Mouse (Mus musculus): ENCODE measurements around the gene Trappc3l. TPM values are rescaled to one million over a fixed set of nuclear protein-coding genes. Genes with fewer than 3 reads are reported as not detected.

The Trappc3l gene
- total and polyA plus RNA-seq, 3 experiments: not detected

- dilution Hi-C loops (cut with MboI; ENCODE audit: extremely low pct_ligation_motif_present, extremely low pct_unique_long_range_greater_than_20kb, low sequenced_read_pairs) (no loop called here), in situ Hi-C loops (cut with MboI; ENCODE audit: low pct_ligation_motif_present, low pct_unique_long_range_greater_than_20kb, low sequenced_read_pairs) (no loop called here)
- Histone ChIP-seq H3K36me3 (replicated peaks in 1 of 2; ENCODE audit: control insufficient read depth in 1 of 2, insufficient read depth in 1 of 2, low read length in 1 of 2) (no peaks in the 10 kb centered on the region), H3K9me3 (replicated peaks; ENCODE audit: low read length) (no peaks in the 10 kb centered on the region), H3K9ac (ENCODE audit: insufficient read depth, low read depth) (no peak overlapping the region), H3K27ac (ENCODE audit: insufficient read depth, low read depth) (no peak overlapping the region), H3K79me2 (replicated peaks; ENCODE audit: control insufficient read depth, extremely low read depth, insufficient read depth, poor library complexity, severe bottlenecking) (no peaks in the 10 kb centered on the region), H3K27me3 (replicated peaks) (no peaks in the 10 kb centered on the region), H3K4me3 (replicated peaks in 1 of 3; ENCODE audit: low read depth in 2 of 3, low read length in 2 of 3, poor library complexity in 1 of 3) (no peak overlapping the region), H3K4me1 (ENCODE audit: control insufficient read depth in 1 of 2, insufficient read depth in 2 of 2) (peaks cover 0 to 8% of the 10 kb centered on the region in 2 experiments; a peak in 2 of 4 replicates), H3K4me2 (ENCODE audit: insufficient read depth, low read depth, poor library complexity, severe bottlenecking) (peak overlapping the region; percentile 44)
- DNase-seq (ENCODE audit: extremely low read depth): no peak
- TF ChIP-seq JUN (IDR thresholded peaks at IDR 0.05; ENCODE audit: insufficient read depth, low read depth, low read length): peak; percentile 66
- TF ChIP-seq EP300 (IDR thresholded peaks at IDR 0.05; ENCODE audit: low read length): peak; percentile 55; the same call in 1 of the 2 replicates
- no peak for TF ChIP-seq BHLHE40 (IDR thresholded peaks at IDR 0.05; ENCODE audit: low read depth, low read length)
- no peak for TF ChIP-seq POLR2AphosphoS2 (IDR thresholded peaks at IDR 0.05; ENCODE audit: low read depth, low read length)
- TF ChIP-seq JUND (conservative IDR thresholded peaks at IDR 0.05; ENCODE audit: low read depth, low read length): peak; percentile 72
- TF ChIP-seq PAX5 (IDR thresholded peaks at IDR 0.05; ENCODE audit: low read length): no peak
- no peak for TF ChIP-seq MAFK (IDR thresholded peaks at IDR 0.05; ENCODE audit: insufficient replicate concordance, low read length)
- TF ChIP-seq USF2 (conservative IDR thresholded peaks at IDR 0.05; ENCODE audit: low read depth, low read length): no peak
- TF ChIP-seq IRF4 (IDR thresholded peaks at IDR 0.05; ENCODE audit: low read depth, low read length): 0 out of 2 replicates have a peak, but pooled peaks have one; percentile 27
- TF ChIP-seq MEF2A (IDR thresholded peaks at IDR 0.05; ENCODE audit: borderline replicate concordance, low read depth, low read length): no peak
- no peak for TF ChIP-seq GABPA (IDR thresholded peaks at IDR 0.05; ENCODE audit: insufficient replicate concordance, low read depth, low read length)
- no peak for TF ChIP-seq POLR2A (IDR thresholded peaks at IDR 0.05; ENCODE audit: low read depth, low read length)
- no peak for TF ChIP-seq ZC3H11A (IDR thresholded peaks at IDR 0.05; ENCODE audit: low read depth, low read length)
- TF ChIP-seq CTCF (conservative IDR thresholded peaks at IDR 0.05 in 1 of 2, IDR thresholded peaks at IDR 0.05 in 1 of 2; ENCODE audit: low read depth in 2 of 2, low read length in 2 of 2): no peak
- TF ChIP-seq MYC (IDR thresholded peaks at IDR 0.05; ENCODE audit: low read depth, low read length): no peak
- no peak for TF ChIP-seq CHD1 (IDR thresholded peaks at IDR 0.05; ENCODE audit: low read depth, low read length)
- TF ChIP-seq NELFE (IDR thresholded peaks at IDR 0.05; ENCODE audit: low read depth, low read length): no peak
- TF ChIP-seq ZMIZ1 (IDR thresholded peaks at IDR 0.05; ENCODE audit: low read depth, low read length): no peak
- TF ChIP-seq NRF1 (IDR thresholded peaks at IDR 0.05; ENCODE audit: low read depth, low read length): no peak
- no peak for TF ChIP-seq MAZ (IDR thresholded peaks at IDR 0.05; ENCODE audit: low read depth, low read length)
- TF ChIP-seq SIN3A (IDR thresholded peaks at IDR 0.05; ENCODE audit: low read length): no peak
- no peak for TF ChIP-seq HCFC1 (IDR thresholded peaks at IDR 0.05; ENCODE audit: low read depth, low read length)
- no peak for TF ChIP-seq RCOR1 (conservative IDR thresholded peaks at IDR 0.05; ENCODE audit: low read depth, low read length)
- no peak for TF ChIP-seq TBP (conservative IDR thresholded peaks at IDR 0.05; ENCODE audit: low read depth, low read length)
- no peak for TF ChIP-seq TCF12 (IDR thresholded peaks at IDR 0.05; ENCODE audit: low read depth, low read length)
- no peak for TF ChIP-seq UBTF (IDR thresholded peaks at IDR 0.05; ENCODE audit: low read depth, low read length)
- TF ChIP-seq MXI1 (IDR thresholded peaks at IDR 0.05; ENCODE audit: low read depth, low read length): no peak
- TF ChIP-seq E2F4 (IDR thresholded peaks at IDR 0.05; ENCODE audit: insufficient replicate concordance, low read depth, low read length): no peak
- TF ChIP-seq RAD21 (IDR thresholded peaks at IDR 0.05; ENCODE audit: low read depth, low read length): no peak
- no peak for TF ChIP-seq SMC3 (IDR thresholded peaks at IDR 0.05; ENCODE audit: low read depth, low read length)
- TF ChIP-seq ZKSCAN1 (IDR thresholded peaks at IDR 0.05; ENCODE audit: borderline replicate concordance, low read depth, low read length): no peak
- no peak for TF ChIP-seq USF1 (IDR thresholded peaks at IDR 0.05; ENCODE audit: low read depth, low read length)
Observed at GRCm38 (mm10) chr10:34070999-34071492, 33.6 kb downstream of the Trappc3l start.

Measured in CH12.LX (cell line).